Mouse (Mus musculus): ENCODE measurements around the gene Ppp1r14d.

- no peak for TF ChIP-seq CTCF (IDR thresholded peaks at IDR 0.05; ENCODE audit: low read depth)
- TF ChIP-seq EP300 (IDR thresholded peaks at IDR 0.05; ENCODE audit: low read depth), result no peak
Observed at GRCm38 (mm10) chr2:119196316-119197108, 33.2 kb downstream of the Ppp1r14d start.
